Mouse (Mus musculus): ENCODE measurements around the gene Brap. TPM values are rescaled to one million over a fixed set of nuclear protein-coding genes. Genes with fewer than 3 reads are reported as not detected.

Brap gene
- polyA plus RNA-seq, 1 experiment = 51.8 TPM

DNA sequence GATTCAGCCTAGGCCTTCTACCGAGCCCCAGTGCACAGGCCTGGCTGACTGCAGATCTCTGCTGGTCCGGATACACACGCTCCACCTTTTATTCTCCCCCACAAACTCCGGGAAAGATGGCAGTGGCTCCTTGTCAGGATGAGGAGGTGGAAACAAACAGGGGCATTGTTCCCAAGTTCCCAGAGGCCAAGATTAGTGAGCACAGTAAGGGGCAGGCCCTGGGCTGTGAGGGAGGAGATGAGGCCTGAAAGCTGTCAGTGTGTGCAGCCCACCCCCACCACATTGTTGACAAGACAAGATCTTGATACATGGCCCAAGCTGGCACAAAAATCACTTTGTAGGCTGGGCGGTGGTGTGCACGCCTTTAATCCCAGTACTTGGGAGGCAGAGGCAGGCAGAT, 36.4 kb downstream of the Brap start:
- H3K4me1 ChIP-seq (ENCODE audit: control insufficient read depth, insufficient read depth, low read length) = peaks cover 8% of the 10 kb centered on the region; the same call in 1 of the 2 replicates
- H3K27ac ChIP-seq (ENCODE audit: insufficient read depth, low read length) = no peak overlapping the region
- no peak overlapping the region for H3K4me3 ChIP-seq (ENCODE audit: insufficient read depth, low read length)
- TF ChIP-seq POLR2A (IDR thresholded peaks at IDR 0.05; ENCODE audit: extremely low read depth, insufficient read depth, low read length) (no peak), CTCF (IDR thresholded peaks at IDR 0.05; ENCODE audit: extremely low read depth, insufficient read depth, low read length) (no peak)

- peaks cover 8% of the 10 kb centered on the region; the same call in 1 of the 2 replicates for H3K4me1 ChIP-seq (ENCODE audit: control insufficient read depth, insufficient read depth, low read length)
- TF ChIP-seq POLR2A (IDR thresholded peaks at IDR 0.05; ENCODE audit: extremely low read depth, insufficient read depth, low read length) (no peak), CTCF (IDR thresholded peaks at IDR 0.05; ENCODE audit: extremely low read depth, insufficient read depth, low read length) (no peak)
- H3K27ac ChIP-seq (ENCODE audit: insufficient read depth, low read length) = no peak overlapping the region
- H3K4me3 ChIP-seq (ENCODE audit: insufficient read depth, low read length) = no peak overlapping the region
Measured at GRCm38 (mm10) chr5:121699891-121700290, 39.5 kb downstream of the Brap start.

DNA sequence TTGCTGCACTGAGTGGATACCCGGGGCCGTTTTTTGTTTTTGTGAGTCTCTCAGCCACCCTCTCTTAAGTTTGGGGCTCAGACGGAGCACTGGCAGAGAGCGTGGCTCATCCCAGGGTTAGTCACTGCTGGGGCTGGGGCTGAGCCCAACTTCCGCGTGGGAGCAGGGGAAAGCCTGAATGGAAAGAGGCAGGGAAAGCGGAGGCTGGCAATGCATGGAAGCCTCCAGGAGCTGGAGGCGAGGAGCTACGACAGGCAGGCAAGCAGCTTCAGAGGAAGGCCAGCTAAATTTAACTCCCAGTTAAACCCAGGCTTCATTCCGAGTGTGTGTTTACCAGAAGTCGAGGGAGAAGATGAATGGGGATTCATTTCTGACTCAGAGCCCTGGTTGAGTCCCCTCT, 40.1 kb downstream of the Brap start:
- TF ChIP-seq POLR2A (IDR thresholded peaks at IDR 0.05; ENCODE audit: extremely low read depth, insufficient read depth, low read length) = no peak
- no peak for TF ChIP-seq CTCF (IDR thresholded peaks at IDR 0.05; ENCODE audit: extremely low read depth, insufficient read depth, low read length)
- Histone ChIP-seq H3K4me3 (ENCODE audit: insufficient read depth, low read length) (no peak overlapping the region), H3K27ac (ENCODE audit: insufficient read depth, low read length) (no peak overlapping the region), H3K4me1 (ENCODE audit: control insufficient read depth, insufficient read depth, low read length) (peaks cover 8% of the 10 kb centered on the region; the same call in 1 of the 2 replicates)

- Histone ChIP-seq H3K4me1 (ENCODE audit: control insufficient read depth, insufficient read depth, low read length) (peaks cover 8% of the 10 kb centered on the region; the same call in 1 of the 2 replicates), H3K4me3 (ENCODE audit: insufficient read depth, low read length) (no peak overlapping the region), H3K27ac (ENCODE audit: insufficient read depth, low read length) (no peak overlapping the region)
- TF ChIP-seq CTCF (IDR thresholded peaks at IDR 0.05; ENCODE audit: extremely low read depth, insufficient read depth, low read length) (no peak), POLR2A (IDR thresholded peaks at IDR 0.05; ENCODE audit: extremely low read depth, insufficient read depth, low read length) (no peak)
Measured at GRCm38 (mm10) chr5:121701111-121701769, 40.9 kb downstream of the Brap start.

GRCm38 (mm10) chr5:121703341-121703740, 43.0 kb downstream of the Brap start:
- no peak for TF ChIP-seq POLR2A (IDR thresholded peaks at IDR 0.05; ENCODE audit: extremely low read depth, insufficient read depth, low read length)
- no peak for TF ChIP-seq CTCF (IDR thresholded peaks at IDR 0.05; ENCODE audit: extremely low read depth, insufficient read depth, low read length)
- peaks cover 8% of the 10 kb centered on the region; the same call in 1 of the 2 replicates for H3K4me1 ChIP-seq (ENCODE audit: control insufficient read depth, insufficient read depth, low read length)
- no peak overlapping the region for H3K27ac ChIP-seq (ENCODE audit: insufficient read depth, low read length)
- no peak overlapping the region for H3K4me3 ChIP-seq (ENCODE audit: insufficient read depth, low read length)

GRCm38 (mm10) chr5:121704512-121705248, 44.3 kb downstream of the Brap start:
- TF ChIP-seq CTCF (IDR thresholded peaks at IDR 0.05; ENCODE audit: extremely low read depth, insufficient read depth, low read length) (no peak), POLR2A (IDR thresholded peaks at IDR 0.05; ENCODE audit: extremely low read depth, insufficient read depth, low read length) (no peak)
- no peak overlapping the region for H3K4me3 ChIP-seq (ENCODE audit: insufficient read depth, low read length)
- no peak overlapping the region for H3K27ac ChIP-seq (ENCODE audit: insufficient read depth, low read length)
- peaks cover 8% of the 10 kb centered on the region; the same call in 1 of the 2 replicates for H3K4me1 ChIP-seq (ENCODE audit: control insufficient read depth, insufficient read depth, low read length)

GRCm38 (mm10) chr5:121710402-121710801, 50.0 kb downstream of the Brap start:
- Histone ChIP-seq H3K4me3 (ENCODE audit: insufficient read depth, low read length) (peak overlapping the region; percentile 88; the same call in 1 of the 2 replicates), H3K4me1 (ENCODE audit: control insufficient read depth, insufficient read depth, low read length) (peaks cover 3% of the 10 kb centered on the region; the same call in 1 of the 2 replicates), H3K27ac (ENCODE audit: insufficient read depth, low read length) (no peak overlapping the region)
- TF ChIP-seq POLR2A (IDR thresholded peaks at IDR 0.05; ENCODE audit: extremely low read depth, insufficient read depth, low read length) (no peak), CTCF (IDR thresholded peaks at IDR 0.05; ENCODE audit: extremely low read depth, insufficient read depth, low read length) (no peak)

DNA sequence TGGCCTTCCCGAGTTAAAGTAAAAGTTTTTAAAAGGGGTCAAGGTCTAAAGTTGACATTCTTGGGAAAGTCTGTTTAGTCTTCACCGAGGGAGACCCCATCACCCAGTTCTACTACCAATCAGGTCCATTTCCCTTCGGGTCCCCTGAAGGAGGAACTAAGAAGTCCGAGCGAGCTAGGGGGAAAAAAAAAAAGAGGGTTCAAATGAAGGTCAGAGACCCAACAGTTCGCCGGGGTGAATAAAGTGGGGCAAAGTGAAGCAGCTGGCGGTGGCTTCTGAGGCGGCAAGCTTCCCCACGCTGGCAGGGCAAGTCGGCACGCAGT, 50.4 kb downstream of the Brap start:
- Histone ChIP-seq H3K4me1 (ENCODE audit: control insufficient read depth, insufficient read depth, low read length) (peaks cover 3% of the 10 kb centered on the region; the same call in 1 of the 2 replicates), H3K27ac (ENCODE audit: insufficient read depth, low read length) (peak overlapping the region; percentile 92), H3K4me3 (ENCODE audit: insufficient read depth, low read length) (peak overlapping the region; percentile 88)
- TF ChIP-seq CTCF (IDR thresholded peaks at IDR 0.05; ENCODE audit: extremely low read depth, insufficient read depth, low read length) (no peak), POLR2A (IDR thresholded peaks at IDR 0.05; ENCODE audit: extremely low read depth, insufficient read depth, low read length) (no peak)

- Histone ChIP-seq H3K4me3 (ENCODE audit: insufficient read depth, low read length) (peak within 1 kb of the TSS; percentile 88), H3K27ac (ENCODE audit: insufficient read depth, low read length) (peak within 1 kb of the TSS; percentile 99), H3K4me1 (ENCODE audit: control insufficient read depth, insufficient read depth, low read length) (peaks cover 3% of the 10 kb centered on the region)
- no peak for TF ChIP-seq CTCF (IDR thresholded peaks at IDR 0.05; ENCODE audit: extremely low read depth, insufficient read depth, low read length)
- TF ChIP-seq POLR2A (IDR thresholded peaks at IDR 0.05; ENCODE audit: extremely low read depth, insufficient read depth, low read length) = peak; percentile 82
Measured at GRCm38 (mm10) chr5:121711174-121711927, 51.0 kb downstream of the Brap start, which contains the start of gene Atxn2. Gene Atxn2, plus strand, starts transcription at chr5:121711337.

All from cortical plate, adult 2 months (tissue).